8 mouse cellular contexts compared by ENCODE assay signal in the genomic region with DNA sequence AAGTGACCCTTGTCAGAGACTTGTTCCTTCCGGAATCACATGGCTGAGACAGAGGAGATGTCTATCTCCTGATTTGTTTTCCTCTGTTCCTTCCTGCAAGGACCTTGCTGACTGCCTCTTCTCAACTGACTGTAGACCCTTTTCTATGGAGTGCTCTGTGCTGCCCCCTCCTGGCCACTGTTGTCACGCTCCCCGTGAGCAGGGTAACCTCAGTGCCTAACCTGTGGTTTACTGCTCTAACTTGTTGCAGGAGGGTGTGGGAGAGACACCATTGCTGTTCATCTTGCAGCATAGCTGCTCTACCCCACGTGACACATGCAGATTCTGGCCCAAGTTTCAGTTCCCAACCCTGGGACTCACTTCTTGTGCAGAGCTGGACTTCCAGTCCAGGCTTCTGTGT. TPM values are rescaled to one million over a fixed set of nuclear protein-coding genes. Genes with fewer than 3 reads are reported as not detected.
DNase-seq lines count a peak whose midpoint lies in the region; ATAC-seq and TF ChIP-seq lines count a peak whose summit lies in the region.
"Had no signal": no experiment of that assay in that cellular context is flagged by ENCODE, and none has a peak within 500 bp of the region (broad histone marks: within the 10 kb centered on the region; RNA-seq: fewer than 3 reads in every experiment).

No protein-coding gene starts in this region.

- H3K36me3 ChIP-seq in hindbrain, postnatal 0 days (ENCODE audit: insufficient read depth, low read length) = no peaks in the 10 kb centered on the region
- H3K36me3 ChIP-seq in megakaryocyte, embryonic 14.5 days (replicated peaks; ENCODE audit: low read length) = no peaks in the 10 kb centered on the region
- H3K36me3 ChIP-seq: neural tube, embryonic 13.5 days had no signal

- H3K27ac ChIP-seq in hindbrain, postnatal 0 days = no peak overlapping the region
- H3K27ac ChIP-seq: neural tube, embryonic 13.5 days had no signal

- TF ChIP-seq CTCF in hindbrain, postnatal 0 days (IDR thresholded peaks at IDR 0.05; ENCODE audit: low read depth) = peak; percentile 85

- no peaks in the 10 kb centered on the region for H3K4me1 ChIP-seq in hindbrain, postnatal 0 days (ENCODE audit: insufficient read depth, low read length)
- peaks cover 35% of the 10 kb centered on the region for H3K4me1 ChIP-seq in megakaryocyte, embryonic 14.5 days
- H3K4me1 ChIP-seq: neural tube, embryonic 13.5 days had no signal

- H3K27me3 ChIP-seq in hindbrain, postnatal 0 days (ENCODE audit: insufficient read depth, low read length) = no peaks in the 10 kb centered on the region
- peaks cover 19% of the 10 kb centered on the region for H3K27me3 ChIP-seq in megakaryocyte, embryonic 14.5 days (replicated peaks)
- H3K27me3 ChIP-seq: neural tube, embryonic 13.5 days had no signal

- no peaks in the 10 kb centered on the region for H3K9me3 ChIP-seq in hindbrain, postnatal 0 days (ENCODE audit: low read length)
- no peaks in the 10 kb centered on the region for H3K9me3 ChIP-seq in megakaryocyte, embryonic 14.5 days
- H3K9me3 ChIP-seq: neural tube, embryonic 13.5 days had no signal

- peak; percentile 47; the same call in 1 of the 2 replicates for ATAC-seq in hindbrain, postnatal 0 days

- H3K4me3 ChIP-seq in hindbrain, postnatal 0 days (ENCODE audit: low read length) = no peak overlapping the region
- H3K4me3 ChIP-seq in megakaryocyte, embryonic 14.5 days (replicated peaks) = peak overlapping the region; percentile 69
- H3K4me3 ChIP-seq: neural tube, embryonic 13.5 days had no signal

- WGBS in hindbrain, postnatal 0 days = 18% methylated on average over 4 of the region's 4 CpGs

- no peak overlapping the region for H3K9ac ChIP-seq in hindbrain, postnatal 0 days (replicated peaks; ENCODE audit: low read length)
- H3K9ac ChIP-seq: neural tube, embryonic 13.5 days had no signal

- DNase-seq in T-cell, adult 2 months (ENCODE audit: low spot score) = peak; percentile 89
- peak; percentile 48 for DNase-seq in cerebellum, adult 11-12 months
- DNase-seq in frontal cortex, postnatal 14 days (ENCODE audit: low spot score in 2 of 2) = peak; percentile 62 to 76
- DNase-seq in hindbrain, postnatal 0 days (ENCODE audit: low spot score) = peak; percentile 70
- peak; percentile 64 for DNase-seq in left cerebral cortex, adult 11 months (ENCODE audit: low spot score)
- peak; percentile 78 to 92 for DNase-seq in spleen, adult 18-20 months

- no peak overlapping the region for H3K4me2 ChIP-seq in hindbrain, postnatal 0 days (ENCODE audit: low read depth, low read length)
- H3K4me2 ChIP-seq: neural tube, embryonic 13.5 days had no signal

RNA-seq across cellular contexts. Expression of gene Tatdn2, which starts 15.6 kb away (rescaled TPM):
- total RNA-seq in hindbrain, postnatal 0 days (2014; rRNA removed) = 52.2 and 55.5 TPM in 2 replicates
- 0.89 and 1.6 TPM in 2 replicates for polyA plus RNA-seq in hindbrain, postnatal 0 days (2015; fragmentation: Nextera tagmentation; extraction: Ambion mirVana)
- 10.1 and 13.2 TPM in 2 replicates for polyA plus RNA-seq in megakaryocyte, embryonic 14.5 days (2012; ENCODE audit: insufficient read depth, low replicate concordance)

RNA-seq across cellular contexts. Expression of gene Ghrl, which starts 38.4 kb away (rescaled TPM):
- not detected in 2 replicates for total RNA-seq in hindbrain, postnatal 0 days (2014; rRNA removed)
- 0.28 and 0.51 TPM in 2 replicates for polyA plus RNA-seq in hindbrain, postnatal 0 days (2015; fragmentation: Nextera tagmentation; extraction: Ambion mirVana)
- polyA plus RNA-seq in megakaryocyte, embryonic 14.5 days (2012; ENCODE audit: insufficient read depth, low replicate concordance) = 2.5 TPM in 1 of 2 replicates, not detected in the other

RNA-seq across cellular contexts. Expression of gene Irak2, which starts 43.0 kb away (rescaled TPM):
- 12.1 and 13.9 TPM in 2 replicates for total RNA-seq in hindbrain, postnatal 0 days (2014; rRNA removed)
- 4.6 and 4.8 TPM in 2 replicates for polyA plus RNA-seq in hindbrain, postnatal 0 days (2015; fragmentation: Nextera tagmentation; extraction: Ambion mirVana)
- polyA plus RNA-seq in megakaryocyte, embryonic 14.5 days (2012; ENCODE audit: insufficient read depth, low replicate concordance) = 31.8 and 48.4 TPM in 2 replicates

RNA-seq across cellular contexts. Expression of gene Vhl, which starts 57.5 kb away (rescaled TPM):
- 95.7 and 95.9 TPM in 2 replicates for total RNA-seq in hindbrain, postnatal 0 days (2014; rRNA removed)
- polyA plus RNA-seq in hindbrain, postnatal 0 days (2015; fragmentation: Nextera tagmentation; extraction: Ambion mirVana) = 65.4 and 66.8 TPM in 2 replicates
- polyA plus RNA-seq in megakaryocyte, embryonic 14.5 days (2012; ENCODE audit: insufficient read depth, low replicate concordance) = 2.8 and 7.5 TPM in 2 replicates

RNA-seq across cellular contexts. Expression of gene Sec13, which starts 59.3 kb away (rescaled TPM):
- total RNA-seq in hindbrain, postnatal 0 days (2014; rRNA removed) = 129 and 141 TPM in 2 replicates
- polyA plus RNA-seq in hindbrain, postnatal 0 days (2015; fragmentation: Nextera tagmentation; extraction: Ambion mirVana) = 171 and 174 TPM in 2 replicates
- polyA plus RNA-seq in megakaryocyte, embryonic 14.5 days (2012; ENCODE audit: insufficient read depth, low replicate concordance) = 10.4 and 37.7 TPM in 2 replicates
